Mouse (Mus musculus) forebrain, embryonic 11.5 days (tissue): ENCODE measurements around the gene Tmem150c. TPM values are rescaled to one million over a fixed set of nuclear protein-coding genes. Genes with fewer than 3 reads are reported as not detected.

Source experiments
- ATAC-seq: fragments of 200-750 bp; cut with Nextera tagmentation; replicated peaks from 2 replicates; pipeline ENCODE4 v1.8.0; 2017; ENCODE audit warnings: moderate TSS enrichment; ENCODE audit not compliant: low FRiP score
- DNase-seq: peaks from one replicate; pipeline ENCODE4 v3.0.0-alpha.2; 2017; ENCODE audit warnings: low spot score
- H3K27ac ChIP-seq: fragments of 300-500 bp; sonication (generic); 2 replicates; pipeline ENCODE4 v1.5.1; 2014; ENCODE audit warnings: low read depth, low read length
- H3K27me3 ChIP-seq: fragments of 300-500 bp; sonication (generic); 2 replicates; pipeline ENCODE4 v1.6.1; 2014; ENCODE audit warnings: mild to moderate bottlenecking, low read length, mixed read lengths; ENCODE audit not compliant: control insufficient read depth, insufficient read depth
- H3K36me3 ChIP-seq: fragments of 300-500 bp; sonication (generic); 2 replicates; pipeline ENCODE4 v1.6.1; 2014; ENCODE audit warnings: mild to moderate bottlenecking, low read length, moderate library complexity, mixed read lengths; ENCODE audit not compliant: control insufficient read depth, insufficient read depth
- H3K4me1 ChIP-seq: fragments of 300-500 bp; sonication (generic); replicated peaks from 2 replicates; pipeline ENCODE4 v1.6.1; 2014; ENCODE audit warnings: low read length, mixed read lengths; ENCODE audit not compliant: control insufficient read depth, insufficient read depth
- H3K4me2 ChIP-seq: fragments of 300-500 bp; sonication (generic); 2 replicates; pipeline ENCODE4 v1.6.1; 2014; ENCODE audit warnings: low read depth, mild to moderate bottlenecking, low read length, moderate library complexity, mixed read lengths; ENCODE audit not compliant: severe bottlenecking
- H3K4me3 ChIP-seq: fragments of 300-500 bp; sonication (generic); 2 replicates; pipeline ENCODE4 v1.5.1; 2014; ENCODE audit warnings: low read depth, low read length
- H3K9ac ChIP-seq: fragments of 300-500 bp; sonication (generic); 2 replicates; pipeline ENCODE4 v1.6.1; 2014; ENCODE audit warnings: low read length
- H3K9me3 ChIP-seq: fragments of 300-500 bp; sonication (generic); 2 replicates; pipeline ENCODE4 v1.6.1; 2016; ENCODE audit warnings: low read length, mixed read lengths; ENCODE audit not compliant: control insufficient read depth
- WGBS: fragments of 180-500 bp; shearing (Covaris S2); extraction: QIAGEN DNeasy Blood & Tissue Kit; methylation state at CpG from one replicate; pipeline ENCODE4 v1.1.7; 2014; 5-methylcytosine and 5-hydroxymethylcytosine counted together
- polyA plus RNA-seq: library from polyadenylated mRNA; unstranded; fragments of >200 nt; fragmentation: Nextera tagmentation; extraction: Ambion mirVana; gene quantifications from 2 replicates; pipeline ENCODE4 v1.2.1, GENCODE M21; 2014

Gene Tmem150c
- polyA plus RNA-seq, 1 experiment from 2014 or later, result 2.4 TPM

DNA sequence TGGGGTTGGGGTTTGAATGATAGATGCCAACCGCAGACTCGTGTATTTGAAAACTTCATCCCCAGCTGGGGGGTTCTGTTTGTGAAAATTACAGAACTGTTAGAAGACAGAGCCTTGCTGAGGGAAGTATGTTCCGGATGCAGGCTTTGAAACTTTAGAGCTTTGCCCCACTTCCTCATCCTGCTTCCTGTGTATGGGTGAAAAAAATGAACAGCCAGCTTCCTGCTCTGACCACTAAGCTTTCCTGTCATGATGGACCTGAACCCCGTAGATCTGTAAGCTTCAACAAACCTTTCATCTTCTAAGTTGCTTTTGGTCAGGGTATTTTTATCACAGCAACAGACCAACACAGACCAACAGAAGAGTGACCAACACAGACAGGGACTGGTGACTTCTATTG lies 77.6 kb downstream of the Tmem150c start:
- no peak for DNase-seq

DNA sequence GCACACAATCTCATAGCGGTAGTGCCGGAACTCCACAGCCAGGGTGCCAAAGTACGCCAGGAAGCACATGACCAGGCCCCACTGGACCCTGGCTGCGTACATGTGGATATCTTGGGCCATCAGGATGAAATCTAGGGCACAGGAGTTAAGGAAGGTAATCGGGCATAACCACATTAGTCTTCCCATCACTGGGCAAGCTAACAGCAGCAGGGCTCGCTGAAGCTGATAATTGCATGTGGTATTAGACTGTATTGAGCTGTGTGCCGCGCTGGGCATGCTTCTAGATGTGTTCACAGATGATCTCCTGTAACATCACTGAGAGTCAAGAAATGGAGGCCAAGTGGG lies 79.7 kb downstream of the Tmem150c start:
- Histone ChIP-seq H3K4me1 (no peaks in the 10 kb centered on the region), H3K9ac (no peak overlapping the region), H3K4me3 (no peak overlapping the region), H3K9me3 (no peaks in the 10 kb centered on the region), H3K4me2 (no peak overlapping the region; the same call in 1 of the 2 replicates), H3K36me3 (no peaks in the 10 kb centered on the region), H3K27me3 (no peaks in the 10 kb centered on the region), H3K27ac (no peak overlapping the region)
- WGBS, result 85% methylated on average over 8 of the region's 8 CpGs
- DNase-seq (no peak), ATAC-seq (no peak)

More for the DNA sequence above, 77.6 kb downstream of the Tmem150c start:
- ATAC-seq, result no peak
- Histone ChIP-seq H3K9me3 (no peaks in the 10 kb centered on the region), H3K36me3 (no peaks in the 10 kb centered on the region), H3K27ac (no peak overlapping the region), H3K4me3 (no peak overlapping the region), H3K4me2 (no peak overlapping the region), H3K4me1 (no peaks in the 10 kb centered on the region), H3K27me3 (no peaks in the 10 kb centered on the region), H3K9ac (no peak overlapping the region)
- WGBS, result 89% methylated on average over 4 of the region's 4 CpGs

GRCm38 (mm10) chr5:100079040-100079930 lies 80.3 kb downstream of the Tmem150c start:
- no peaks in the 10 kb centered on the region for H3K9me3 ChIP-seq
- peak overlapping the region; percentile 49 for H3K4me2 ChIP-seq
- H3K9ac ChIP-seq, result peak overlapping the region; percentile 33
- 39% methylated on average over 36 of the region's 36 CpGs for WGBS
- H3K27me3 ChIP-seq, result no peaks in the 10 kb centered on the region
- H3K4me1 ChIP-seq, result no peaks in the 10 kb centered on the region
- H3K4me3 ChIP-seq, result peak overlapping the region; percentile 24
- no peak overlapping the region for H3K27ac ChIP-seq
- DNase-seq, result peak; percentile 63
- peak; percentile 64; the same call in 1 of the 2 replicates for ATAC-seq
- no peaks in the 10 kb centered on the region for H3K36me3 ChIP-seq

DNA sequence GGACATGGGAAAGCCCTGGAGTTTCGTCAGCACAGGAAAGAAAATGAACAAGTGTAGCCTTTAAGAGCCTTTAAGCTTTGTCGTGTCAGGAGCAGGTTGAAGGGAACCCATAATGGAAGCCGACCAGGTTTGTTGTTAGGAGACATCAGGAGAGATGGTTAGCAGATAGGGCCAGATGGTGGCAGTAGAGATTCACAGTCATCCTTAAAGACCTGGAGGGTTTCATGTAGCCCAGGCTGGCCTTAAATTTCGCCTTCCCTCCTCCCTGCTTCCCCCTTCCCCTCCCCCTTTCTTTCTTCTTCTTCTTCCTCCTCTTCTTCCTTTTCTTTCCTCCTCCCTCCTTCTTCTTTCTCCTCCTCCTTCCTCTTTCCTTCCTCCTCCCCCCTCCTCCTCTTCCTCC lies 85.0 kb downstream of the Tmem150c start:
- Histone ChIP-seq H3K9me3 (no peaks in the 10 kb centered on the region), H3K27ac (no peak overlapping the region), H3K4me2 (no peak overlapping the region), H3K9ac (no peak overlapping the region), H3K36me3 (no peaks in the 10 kb centered on the region; the same call in 1 of the 2 replicates), H3K27me3 (no peaks in the 10 kb centered on the region), H3K4me1 (no peaks in the 10 kb centered on the region), H3K4me3 (no peak overlapping the region)
- DNase-seq, result peak; percentile 44
- no peak for ATAC-seq
- WGBS, result 54% methylated on average over 4 of the region's 4 CpGs

DNA sequence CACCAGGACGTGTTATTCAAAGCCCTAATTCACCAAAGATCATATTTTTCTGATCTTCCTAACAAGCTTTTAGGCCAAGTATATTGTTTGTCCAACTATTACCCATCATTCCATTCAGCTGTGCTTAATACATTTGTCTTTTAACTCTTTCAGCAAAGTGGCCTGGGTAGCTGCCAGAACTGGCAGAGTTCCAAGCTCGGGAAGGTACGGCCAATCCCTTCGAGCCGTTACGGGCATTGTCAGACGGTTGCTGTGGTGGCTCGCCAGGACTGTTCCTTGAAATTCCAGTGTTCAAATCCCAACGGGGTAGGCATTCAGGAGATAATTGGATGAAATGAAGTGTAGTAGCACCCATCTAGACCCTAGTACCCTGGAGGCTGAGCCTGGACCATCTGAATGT lies 87.1 kb downstream of the Tmem150c start:
- Histone ChIP-seq H3K4me2 (no peak overlapping the region), H3K4me1 (no peaks in the 10 kb centered on the region), H3K9ac (no peak overlapping the region), H3K4me3 (no peak overlapping the region), H3K27ac (no peak overlapping the region), H3K36me3 (no peaks in the 10 kb centered on the region; the same call in 1 of the 2 replicates), H3K9me3 (no peaks in the 10 kb centered on the region), H3K27me3 (no peaks in the 10 kb centered on the region)
- peak; percentile 49 for DNase-seq
- WGBS, result 80% methylated on average over 9 of the region's 9 CpGs
- no peak for ATAC-seq

DNA sequence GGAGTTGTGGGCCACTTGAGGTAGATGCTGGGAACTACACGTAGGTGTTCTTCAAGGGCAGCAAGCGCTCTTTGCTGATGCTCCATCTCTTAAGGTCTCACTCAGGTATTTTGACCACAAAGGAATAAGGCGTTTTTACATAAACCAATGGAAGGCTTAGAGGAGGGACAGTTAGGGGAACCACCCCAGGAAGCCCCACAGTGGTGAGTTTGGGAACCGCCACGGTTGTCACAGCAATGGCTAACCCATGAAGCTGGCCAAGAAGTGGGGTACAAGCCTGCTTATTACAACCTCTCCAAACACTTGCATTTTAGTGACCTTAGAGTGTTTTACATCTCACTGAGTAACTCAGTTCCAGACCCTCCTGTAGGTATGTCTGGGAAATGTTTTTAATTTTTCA lies 88.1 kb downstream of the Tmem150c start:
- Histone ChIP-seq H3K36me3 (no peaks in the 10 kb centered on the region; the same call in 1 of the 2 replicates), H3K9me3 (no peaks in the 10 kb centered on the region)
- ATAC-seq, result no peak

DNA sequence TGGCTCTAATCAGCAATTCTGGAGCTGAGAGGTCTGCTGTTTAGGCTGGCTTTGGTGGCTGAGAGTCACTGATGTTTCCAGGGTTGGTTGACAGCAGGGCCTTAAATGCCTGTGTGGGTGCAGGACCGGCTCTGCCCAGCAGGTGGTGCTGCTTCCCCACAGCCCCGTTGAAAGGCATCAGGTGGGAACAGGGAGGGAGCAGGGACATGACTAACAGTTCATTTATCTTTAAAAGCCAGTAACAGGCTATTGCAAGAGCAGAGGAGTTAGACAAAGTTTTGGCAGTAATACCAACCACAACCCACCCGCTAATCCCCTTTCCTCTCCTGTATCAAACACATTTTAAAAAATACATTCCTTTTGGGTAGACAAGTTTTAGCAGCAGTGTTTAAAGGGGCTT lies 89.4 kb downstream of the Tmem150c start:
- DNase-seq (peak; percentile 93), ATAC-seq (no peak; the same call in 1 of the 2 replicates)
- no peaks in the 10 kb centered on the region for H3K4me1 ChIP-seq
- no peak overlapping the region for H3K4me2 ChIP-seq
- H3K9ac ChIP-seq, result no peak overlapping the region
- no peak overlapping the region for H3K4me3 ChIP-seq
- H3K36me3 ChIP-seq, result no peaks in the 10 kb centered on the region; the same call in 1 of the 2 replicates
- no peaks in the 10 kb centered on the region for H3K9me3 ChIP-seq
- H3K27ac ChIP-seq, result no peak overlapping the region
- 31% methylated on average over 3 of the region's 3 CpGs for WGBS
- H3K27me3 ChIP-seq, result no peaks in the 10 kb centered on the region

More for the DNA sequence above, 88.1 kb downstream of the Tmem150c start:
- no peaks in the 10 kb centered on the region for H3K4me1 ChIP-seq
- no peak overlapping the region for H3K4me3 ChIP-seq
- no peaks in the 10 kb centered on the region for H3K27me3 ChIP-seq
- no peak overlapping the region for H3K27ac ChIP-seq
- no peak overlapping the region for H3K9ac ChIP-seq
- no peak overlapping the region for H3K4me2 ChIP-seq
- 93% methylated on average over 5 of the region's 5 CpGs for WGBS
- peak; percentile 30 for DNase-seq

DNA sequence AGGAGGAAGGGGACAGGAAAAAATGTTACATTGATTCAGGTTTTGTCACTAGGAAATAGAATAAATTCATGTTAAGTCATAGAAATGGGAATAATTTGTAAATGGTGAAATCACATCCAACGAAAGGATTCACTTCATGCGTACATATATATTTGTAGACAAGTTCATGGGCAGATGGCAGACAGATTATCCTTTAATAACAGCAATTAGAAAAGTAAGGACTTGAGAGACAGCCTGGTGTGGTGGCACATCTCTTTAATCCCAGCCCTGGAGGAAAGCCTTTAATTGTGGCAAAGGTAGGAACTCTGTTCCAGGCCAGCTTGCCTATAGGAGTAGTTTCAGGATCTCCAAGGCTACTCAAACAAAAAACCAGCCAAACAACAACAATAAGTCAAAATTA lies 90.1 kb downstream of the Tmem150c start:
- H3K4me2 ChIP-seq, result no peak overlapping the region
- no peak for DNase-seq
- ATAC-seq, result no peak
- H3K9ac ChIP-seq, result no peak overlapping the region
- H3K9me3 ChIP-seq, result no peaks in the 10 kb centered on the region
- no peak overlapping the region for H3K4me3 ChIP-seq
- no peaks in the 10 kb centered on the region; the same call in 1 of the 2 replicates for H3K36me3 ChIP-seq
- H3K4me1 ChIP-seq, result no peaks in the 10 kb centered on the region
- no peaks in the 10 kb centered on the region for H3K27me3 ChIP-seq
- 94% methylated on average over 2 of the region's 2 CpGs for WGBS
- no peak overlapping the region for H3K27ac ChIP-seq

- H3K27me3 ChIP-seq, result no peaks in the 10 kb centered on the region
- ATAC-seq, result no peak
- H3K9ac ChIP-seq, result no peak overlapping the region
- no peak overlapping the region for H3K4me2 ChIP-seq
- H3K4me1 ChIP-seq, result no peaks in the 10 kb centered on the region
- no peaks in the 10 kb centered on the region for H3K9me3 ChIP-seq
- DNase-seq, result no peak
- 93% methylated on average over 16 of the region's 16 CpGs for WGBS
- no peaks in the 10 kb centered on the region; the same call in 1 of the 2 replicates for H3K36me3 ChIP-seq
- no peak overlapping the region for H3K27ac ChIP-seq
- no peak overlapping the region for H3K4me3 ChIP-seq
Measured at GRCm38 (mm10) chr5:100067579-100067978, 92.0 kb downstream of the Tmem150c start.
